Mouse (Mus musculus): ENCODE data around the gene Popdc2. TPM values are rescaled to one million over a fixed set of nuclear protein-coding genes. Genes with fewer than 3 reads are reported as not detected.

Popdc2 gene
- polyA plus RNA-seq, 1 experiment from 2014 or later, result 20.3 TPM

GRCm38 (mm10) chr16:38370633-38371374, 8.8 kb downstream of the Popdc2 start:
- H3K4me1 ChIP-seq, result peaks cover 80% of the 10 kb centered on the region
- peak overlapping the region; percentile 55 for H3K9ac ChIP-seq
- ATAC-seq, result no peak
- no peaks in the 10 kb centered on the region for H3K9me3 ChIP-seq (replicated peaks)
- H3K4me3 ChIP-seq, result no peak overlapping the region
- peak overlapping the region; percentile 70 for H3K4me2 ChIP-seq
- H3K27me3 ChIP-seq (replicated peaks), result no peaks in the 10 kb centered on the region
- WGBS (ENCODE audit: insufficient replicate concordance), result 72% methylated on average over 8 of the region's 8 CpGs
- H3K27ac ChIP-seq, result peak overlapping the region; percentile 96
- H3K36me3 ChIP-seq, result peaks cover 4% of the 10 kb centered on the region; the same call in 1 of the 2 replicates

- H3K9ac ChIP-seq, result peak overlapping the region; percentile 77
Measured at GRCm38 (mm10) chr16:38371705-38372296, 9.8 kb downstream of the Popdc2 start.

DNA sequence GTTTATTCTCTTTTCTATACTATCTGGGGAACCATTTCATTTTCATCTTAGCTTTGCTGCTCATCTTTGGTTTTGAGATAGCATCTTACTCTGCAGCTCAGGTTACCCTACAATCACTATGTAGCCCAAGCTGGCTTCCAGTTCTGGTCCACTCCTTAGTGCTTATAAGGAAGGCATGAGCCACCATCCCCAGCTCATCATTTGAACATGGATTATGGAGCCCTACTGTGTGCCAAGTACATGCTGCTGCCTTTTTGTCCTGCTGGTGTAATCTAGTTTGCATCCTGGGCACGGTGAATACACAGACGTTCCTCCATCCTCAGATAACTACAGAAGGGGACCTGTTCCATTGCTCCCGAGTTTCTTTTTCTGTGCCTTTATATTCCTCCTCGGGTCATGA, 10.9 kb downstream of the Popdc2 start:
- Histone ChIP-seq H3K9me3 (replicated peaks) (no peaks in the 10 kb centered on the region), H3K4me1 (peaks cover 92% of the 10 kb centered on the region), H3K4me2 (peak overlapping the region; percentile 70), H3K9ac (peak overlapping the region; percentile 77), H3K27ac (peak overlapping the region; percentile 96), H3K27me3 (replicated peaks) (no peaks in the 10 kb centered on the region), H3K36me3 (peaks cover 14% of the 10 kb centered on the region), H3K4me3 (peak overlapping the region; percentile 63)
- ATAC-seq, result no peak
- WGBS (ENCODE audit: insufficient replicate concordance), result 62% methylated on average over 4 of the region's 4 CpGs

More at GRCm38 (mm10) chr16:38371705-38372296, 9.8 kb downstream of the Popdc2 start:
- Histone ChIP-seq H3K27me3 (replicated peaks) (no peaks in the 10 kb centered on the region), H3K36me3 (peaks cover 4% of the 10 kb centered on the region; the same call in 1 of the 2 replicates), H3K4me1 (peaks cover 83% of the 10 kb centered on the region), H3K4me3 (peak overlapping the region; percentile 63), H3K9me3 (replicated peaks) (no peaks in the 10 kb centered on the region), H3K27ac (peak overlapping the region; percentile 96), H3K4me2 (peak overlapping the region; percentile 70)
- WGBS (ENCODE audit: insufficient replicate concordance), result 24% methylated on average over 15 of the region's 15 CpGs
- ATAC-seq, result peak; percentile 94

- peaks cover 17% of the 10 kb centered on the region for H3K36me3 ChIP-seq
- no peak for ATAC-seq
- H3K27ac ChIP-seq, result peak overlapping the region; percentile 96
- 76% methylated on average over 10 of the region's 10 CpGs for WGBS (ENCODE audit: insufficient replicate concordance)
- H3K4me2 ChIP-seq, result peak overlapping the region; percentile 70
- peak overlapping the region; percentile 77 for H3K9ac ChIP-seq
- peaks cover 90% of the 10 kb centered on the region for H3K4me1 ChIP-seq
- no peaks in the 10 kb centered on the region for H3K27me3 ChIP-seq (replicated peaks)
- peak overlapping the region; percentile 63 for H3K4me3 ChIP-seq
- no peaks in the 10 kb centered on the region for H3K9me3 ChIP-seq (replicated peaks)
Measured at GRCm38 (mm10) chr16:38373439-38373838, 11.4 kb downstream of the Popdc2 start.

- Histone ChIP-seq H3K4me3 (peak overlapping the region; percentile 63), H3K9ac (peak overlapping the region; percentile 70)
- WGBS (ENCODE audit: insufficient replicate concordance), result 76% methylated on average over 16 of the region's 16 CpGs
Measured at GRCm38 (mm10) chr16:38373941-38374340, 11.9 kb downstream of the Popdc2 start.

DNA sequence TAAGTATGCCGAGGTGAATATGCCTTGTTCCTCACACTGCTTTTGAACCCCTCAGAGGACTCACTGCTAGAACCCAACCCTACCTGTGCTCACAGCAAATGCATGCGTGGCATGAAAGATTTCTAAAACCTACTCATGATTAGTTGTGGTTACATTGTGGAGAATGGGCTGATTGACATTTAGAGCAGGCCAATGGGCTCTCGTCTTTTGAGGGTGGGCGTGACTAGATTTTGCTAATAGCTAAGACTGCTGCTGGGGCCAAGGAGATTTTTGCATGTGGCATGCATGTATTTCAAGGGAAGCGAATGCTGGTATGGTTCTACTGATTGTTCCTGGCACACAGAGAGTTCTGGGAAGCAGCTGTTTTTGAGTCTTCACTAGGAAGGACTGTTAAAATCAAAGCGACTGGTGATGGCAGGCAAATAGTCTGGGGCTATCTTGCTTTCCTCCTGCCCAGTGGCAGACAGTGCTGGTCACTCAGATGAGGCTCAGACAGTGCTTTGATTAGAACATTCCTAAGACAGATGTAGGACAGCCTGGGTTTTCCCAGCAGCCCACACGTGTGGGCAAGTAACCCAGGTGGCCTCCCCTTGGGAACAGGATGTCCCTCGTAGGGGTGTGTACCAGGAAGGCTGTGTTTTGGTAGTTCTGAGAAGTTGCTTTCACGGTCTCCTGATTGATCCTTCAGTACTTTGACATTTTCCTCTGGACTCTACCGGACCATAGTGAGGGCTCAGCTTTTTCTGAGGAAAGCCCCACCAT, 12.6 kb downstream of the Popdc2 start:
- peaks cover 23% of the 10 kb centered on the region for H3K36me3 ChIP-seq
- H3K27ac ChIP-seq, result peak overlapping the region; percentile 96

More at GRCm38 (mm10) chr16:38373941-38374340, 11.9 kb downstream of the Popdc2 start:
- ATAC-seq, result no peak
- peaks cover 90% of the 10 kb centered on the region for H3K4me1 ChIP-seq
- H3K4me2 ChIP-seq, result peak overlapping the region; percentile 70
- peaks cover 22% of the 10 kb centered on the region for H3K36me3 ChIP-seq
- H3K9me3 ChIP-seq (replicated peaks), result no peaks in the 10 kb centered on the region
- no peaks in the 10 kb centered on the region for H3K27me3 ChIP-seq (replicated peaks)
- peak overlapping the region; percentile 96 for H3K27ac ChIP-seq

DNA sequence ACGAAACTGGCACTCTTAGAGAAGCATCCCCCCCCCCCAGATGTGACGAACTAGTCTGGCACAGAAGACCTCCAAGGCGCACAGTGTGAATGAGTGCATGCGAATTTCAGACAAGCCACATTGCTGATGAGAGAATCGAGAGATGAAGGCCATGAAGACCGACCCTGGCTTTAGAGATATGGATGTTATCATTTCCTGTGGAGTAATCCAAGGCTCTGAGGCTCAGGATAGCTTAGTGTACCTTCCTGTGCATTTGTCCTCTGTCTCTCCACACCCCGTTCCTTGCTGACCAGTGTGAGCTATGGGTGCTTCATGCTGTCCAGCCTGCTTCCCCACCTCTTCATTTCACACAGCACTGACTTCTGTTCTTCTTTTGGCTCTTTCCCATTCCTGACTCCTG, 13.2 kb downstream of the Popdc2 start:
- H3K9ac ChIP-seq, result peak overlapping the region; percentile 70

More for the DNA sequence above, 12.6 kb downstream of the Popdc2 start:
- peak overlapping the region; percentile 70 for H3K4me2 ChIP-seq
- H3K9ac ChIP-seq, result peak overlapping the region; percentile 70
- no peaks in the 10 kb centered on the region for H3K27me3 ChIP-seq (replicated peaks)
- H3K4me1 ChIP-seq, result peaks cover 89% of the 10 kb centered on the region
- 51% methylated on average over 10 of the region's 10 CpGs for WGBS (ENCODE audit: insufficient replicate concordance)
- H3K4me3 ChIP-seq, result peak overlapping the region; percentile 63
- H3K9me3 ChIP-seq (replicated peaks), result no peaks in the 10 kb centered on the region
- 0 out of 2 replicates have a peak, but pooled peaks have one; percentile 7 for ATAC-seq

GRCm38 (mm10) chr16:38376163-38376840, 14.3 kb downstream of the Popdc2 start:
- ATAC-seq, result no peak
- WGBS (ENCODE audit: insufficient replicate concordance), result 22% methylated on average over 17 of the region's 17 CpGs

More for the DNA sequence above, 13.2 kb downstream of the Popdc2 start:
- peak; percentile 22; the same call in 1 of the 2 replicates for ATAC-seq
- Histone ChIP-seq H3K4me3 (peak overlapping the region; percentile 63), H3K27ac (peak overlapping the region; percentile 75), H3K27me3 (replicated peaks) (no peaks in the 10 kb centered on the region), H3K9me3 (replicated peaks) (no peaks in the 10 kb centered on the region), H3K4me1 (peaks cover 88% of the 10 kb centered on the region), H3K36me3 (peaks cover 23% of the 10 kb centered on the region), H3K4me2 (peak overlapping the region; percentile 70)
- WGBS (ENCODE audit: insufficient replicate concordance), result 18% methylated on average over 7 of the region's 7 CpGs

DNA sequence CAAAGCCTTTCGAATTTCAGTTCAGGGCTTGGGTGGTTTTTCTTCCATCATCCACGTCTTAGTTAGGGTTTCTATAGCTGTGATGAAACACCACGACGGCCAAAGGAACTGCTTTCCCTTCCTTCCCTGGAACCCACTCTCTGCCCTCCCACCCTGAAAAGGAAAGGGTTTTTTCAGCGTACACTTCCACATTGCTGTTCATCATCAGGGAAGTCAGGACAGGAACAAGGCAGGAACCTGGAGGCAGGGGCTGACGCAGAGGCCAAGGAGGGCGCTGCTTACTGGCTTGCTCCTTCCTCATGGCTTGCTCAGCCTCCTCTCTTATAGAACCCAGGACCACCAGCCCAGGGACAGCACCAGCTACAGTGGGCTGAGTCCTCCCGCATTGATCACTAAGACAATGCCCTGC, 14.8 kb downstream of the Popdc2 start:
- H3K36me3 ChIP-seq, result peaks cover 23% of the 10 kb centered on the region
- WGBS (ENCODE audit: insufficient replicate concordance), result 36% methylated on average over 8 of the region's 8 CpGs
- H3K9ac ChIP-seq, result peak overlapping the region; percentile 70
- ATAC-seq, result no peak
- H3K4me2 ChIP-seq, result peak overlapping the region; percentile 70
- H3K4me1 ChIP-seq, result peaks cover 74% of the 10 kb centered on the region
- no peaks in the 10 kb centered on the region for H3K9me3 ChIP-seq (replicated peaks)
- peak overlapping the region; percentile 63 for H3K4me3 ChIP-seq
- H3K27me3 ChIP-seq (replicated peaks), result no peaks in the 10 kb centered on the region
- peak overlapping the region; percentile 75 for H3K27ac ChIP-seq

More at GRCm38 (mm10) chr16:38376163-38376840, 14.3 kb downstream of the Popdc2 start:
- peak overlapping the region; percentile 70 for H3K4me2 ChIP-seq
- H3K4me1 ChIP-seq, result peaks cover 77% of the 10 kb centered on the region
- peak overlapping the region; percentile 70 for H3K9ac ChIP-seq
- H3K4me3 ChIP-seq, result peak overlapping the region; percentile 63
- peaks cover 23% of the 10 kb centered on the region for H3K36me3 ChIP-seq
- no peaks in the 10 kb centered on the region for H3K27me3 ChIP-seq (replicated peaks)
- H3K27ac ChIP-seq, result peak overlapping the region; percentile 75
- no peaks in the 10 kb centered on the region for H3K9me3 ChIP-seq (replicated peaks)

GRCm38 (mm10) chr16:38377546-38377945, 15.5 kb downstream of the Popdc2 start:
- Histone ChIP-seq H3K27me3 (replicated peaks) (no peaks in the 10 kb centered on the region), H3K4me2 (no peak overlapping the region), H3K4me1 (peaks cover 72% of the 10 kb centered on the region), H3K9ac (no peak overlapping the region), H3K27ac (peak overlapping the region; percentile 75), H3K4me3 (no peak overlapping the region), H3K9me3 (replicated peaks) (no peaks in the 10 kb centered on the region), H3K36me3 (peaks cover 23% of the 10 kb centered on the region)
- no peak for ATAC-seq
- WGBS (ENCODE audit: insufficient replicate concordance), result 90% methylated on average over 6 of the region's 6 CpGs

GRCm38 (mm10) chr16:38378591-38378990, 16.6 kb downstream of the Popdc2 start:
- ATAC-seq, result no peak
- Histone ChIP-seq H3K4me2 (no peak overlapping the region), H3K27ac (peak overlapping the region; percentile 34), H3K4me1 (peaks cover 71% of the 10 kb centered on the region), H3K9ac (no peak overlapping the region), H3K36me3 (peaks cover 23% of the 10 kb centered on the region), H3K9me3 (replicated peaks) (no peaks in the 10 kb centered on the region), H3K27me3 (replicated peaks) (no peaks in the 10 kb centered on the region), H3K4me3 (no peak overlapping the region)
- WGBS (ENCODE audit: insufficient replicate concordance), result 84% methylated on average over 6 of the region's 6 CpGs
